Mouse (Mus musculus) NIH3T3 (cell line): Measurements from ENCODE around the gene Traf3ip2.
A peak's percentile ranks its signal among the peaks of the same experiment; 100 is the strongest.

Source experiments
- DNase-seq: peaks from one replicate; pipeline ENCODE4 v3.0.0-alpha.2; 2012; ENCODE audit warnings: low read depth

The Traf3ip2 gene

GRCm38 (mm10) chr10:39612633-39612988 is at the start of gene Traf3ip2:
Traf3ip2 (plus strand) TSS chr10:39612934.
- DNase-seq = no peak

DNA sequence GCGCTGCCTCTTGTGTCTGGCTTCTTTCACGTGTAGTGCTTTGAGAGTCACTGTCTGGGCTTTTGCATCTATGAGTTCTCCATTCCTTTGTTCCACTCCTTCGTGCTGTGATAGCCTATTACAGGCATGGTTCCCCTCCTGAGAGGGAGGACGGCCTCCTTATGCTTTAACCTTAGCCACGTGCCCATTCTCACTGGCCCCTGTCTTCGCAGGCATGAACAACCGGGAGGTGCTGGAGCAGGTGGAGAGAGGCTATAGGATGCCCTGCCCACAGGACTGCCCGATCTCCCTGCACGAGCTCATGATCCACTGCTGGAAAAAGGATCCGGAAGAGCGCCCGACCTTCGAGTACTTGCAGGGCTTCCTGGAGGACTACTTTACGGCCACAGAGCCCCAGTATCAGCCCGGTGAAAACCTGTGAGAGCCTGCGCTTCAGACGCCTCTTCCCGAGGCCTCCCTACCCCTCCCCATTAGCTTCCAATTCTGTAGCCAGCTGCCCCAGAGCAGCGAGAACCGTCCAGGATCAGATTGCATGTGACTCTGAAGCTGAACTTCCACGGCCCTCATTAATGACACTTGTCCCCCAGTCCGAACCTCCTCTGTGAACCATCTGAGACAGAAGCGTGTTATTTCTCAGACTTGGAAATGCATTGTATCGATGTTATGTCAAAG is 49.0 kb upstream of the Traf3ip2 start:
- DNase-seq = no peak

- DNase-seq = no peak
These were observed 45.8 kb upstream of the Traf3ip2 start for GRCm38 (mm10) chr10:39566901-39567300.

DNA sequence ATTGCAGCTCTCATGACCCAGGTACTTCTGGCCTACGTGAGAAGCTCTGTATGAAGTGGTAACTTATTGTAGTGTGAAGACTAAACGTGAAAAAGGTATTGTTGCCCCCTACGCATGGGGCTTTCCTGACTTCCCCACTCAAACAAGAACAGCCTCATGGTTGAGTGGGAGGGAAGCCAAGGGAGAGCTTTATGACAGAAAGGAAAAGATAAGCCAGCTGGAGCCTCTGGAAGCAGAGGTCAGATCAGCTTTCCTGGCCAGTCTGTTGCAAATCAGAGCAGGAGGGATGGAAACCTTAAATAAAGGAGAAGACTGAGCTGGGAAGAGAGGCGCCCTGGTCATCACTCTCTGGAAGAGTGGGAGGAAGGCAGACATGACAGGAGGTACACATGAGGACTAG is 43.7 kb upstream of the Traf3ip2 start:
- no peak for DNase-seq

DNA sequence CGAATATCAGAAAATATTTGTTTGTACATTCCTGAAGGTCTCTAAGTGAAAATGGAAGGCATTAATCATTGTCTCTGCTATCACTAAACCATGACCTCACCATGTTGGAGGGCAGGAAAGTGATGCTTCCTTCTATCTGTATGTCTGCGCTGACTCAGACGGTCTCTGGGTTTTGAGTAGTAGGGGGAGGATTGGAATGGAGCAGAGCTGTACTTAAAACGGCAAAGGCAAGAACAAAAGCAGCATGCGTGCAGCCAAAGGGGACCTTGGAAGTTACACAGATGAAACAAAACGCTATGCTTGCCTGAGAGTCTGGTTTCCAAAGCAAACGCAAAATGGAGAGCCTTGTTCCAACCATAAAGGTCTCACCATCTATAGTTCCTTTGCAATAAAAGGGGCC is 41.7 kb upstream of the Traf3ip2 start:
- DNase-seq = peak; percentile 23

- DNase-seq = no peak
These were observed 40.6 kb upstream of the Traf3ip2 start for GRCm38 (mm10) chr10:39572050-39572671.

DNA sequence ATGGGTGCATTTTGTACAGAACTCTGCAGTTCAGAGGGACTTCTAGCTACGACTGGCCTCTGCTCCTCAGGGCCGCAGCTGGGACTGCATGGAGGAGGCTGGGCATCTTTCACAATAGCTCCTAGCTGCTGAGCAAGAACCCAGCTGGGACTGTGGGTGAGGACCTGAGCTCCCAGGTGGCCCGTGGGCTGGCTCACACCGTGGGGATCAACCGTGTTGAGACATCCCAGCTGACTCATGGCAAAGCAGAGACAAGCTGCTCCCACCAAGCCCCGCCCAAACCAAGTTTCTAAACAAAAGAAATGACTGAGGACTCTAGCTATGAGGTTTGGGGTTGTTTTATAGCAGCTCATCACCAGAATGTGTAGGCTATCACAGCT is 40.1 kb upstream of the Traf3ip2 start:
- peak; percentile 90 for DNase-seq

- no peak for DNase-seq
These were observed 36.3 kb upstream of the Traf3ip2 start for GRCm38 (mm10) chr10:39576466-39576865.

GRCm38 (mm10) chr10:39580477-39580876 is 32.3 kb upstream of the Traf3ip2 start:
- no peak for DNase-seq

DNA sequence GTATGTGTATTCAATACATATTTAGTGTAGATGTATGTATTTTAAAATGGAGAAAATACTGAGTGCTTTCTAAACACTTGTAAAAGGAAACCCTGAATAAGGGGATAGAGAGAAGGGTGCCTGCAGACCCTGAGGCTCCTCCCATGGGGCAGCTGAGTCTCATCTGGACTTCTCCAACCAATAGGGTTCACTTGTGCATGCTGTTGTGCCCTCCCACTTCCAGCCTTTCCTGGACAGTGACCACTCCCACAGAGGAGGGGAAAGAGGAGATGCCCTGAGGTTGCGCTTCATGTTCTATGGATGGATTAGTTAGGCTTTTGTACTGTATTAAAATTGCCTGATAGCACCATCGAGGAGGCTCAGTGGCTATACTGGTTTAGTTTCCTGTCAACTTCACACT is 30.3 kb upstream of the Traf3ip2 start:
- no peak for DNase-seq

GRCm38 (mm10) chr10:39583718-39584117 is 29.0 kb upstream of the Traf3ip2 start:
- no peak for DNase-seq

- peak; percentile 65 for DNase-seq
These were observed 25.3 kb upstream of the Traf3ip2 start for GRCm38 (mm10) chr10:39587290-39587925.

GRCm38 (mm10) chr10:39587973-39588746 is 24.6 kb upstream of the Traf3ip2 start:
- DNase-seq = no peak

GRCm38 (mm10) chr10:39589765-39590546 is 22.8 kb upstream of the Traf3ip2 start:
- DNase-seq = no peak

GRCm38 (mm10) chr10:39590629-39591028 is 22.1 kb upstream of the Traf3ip2 start:
- no peak for DNase-seq

- no peak for DNase-seq
These were observed 20.2 kb upstream of the Traf3ip2 start for GRCm38 (mm10) chr10:39592501-39592900.

GRCm38 (mm10) chr10:39594716-39595115 is 18.0 kb upstream of the Traf3ip2 start:
- no peak for DNase-seq

- peak; percentile 77 for DNase-seq
These were observed 16.9 kb upstream of the Traf3ip2 start for GRCm38 (mm10) chr10:39595862-39596261.

DNA sequence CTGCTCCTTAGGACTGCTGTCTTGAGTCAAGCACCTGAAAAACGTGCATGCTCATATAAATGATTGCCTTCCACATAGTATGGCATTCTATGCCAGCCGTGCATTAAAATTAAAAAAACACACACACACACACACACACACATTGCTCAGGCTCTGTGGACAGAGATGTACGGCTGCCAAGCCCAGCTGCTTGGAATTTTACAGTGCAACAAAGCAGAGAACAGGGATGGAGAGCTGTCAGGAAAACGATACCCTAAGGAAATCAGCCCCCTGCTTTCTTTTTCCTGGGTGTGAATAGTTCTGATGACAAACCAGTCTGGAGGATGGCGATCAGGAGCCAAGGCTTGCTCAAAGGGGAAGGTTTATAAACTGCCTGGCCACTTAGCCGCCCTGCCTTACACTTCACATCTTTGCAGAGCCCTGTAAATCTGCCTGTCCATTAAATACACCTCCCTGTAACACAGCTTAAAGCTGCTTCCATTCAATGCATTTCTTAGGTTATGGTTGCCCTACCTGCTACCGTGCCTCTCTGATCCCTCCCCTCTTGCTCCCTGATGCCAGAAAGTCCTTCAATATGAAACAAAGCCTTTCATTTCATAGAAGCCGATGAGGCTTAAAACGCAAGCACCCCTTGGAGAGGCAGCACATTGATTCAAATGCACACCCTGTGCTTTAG is 15.5 kb upstream of the Traf3ip2 start:
- DNase-seq = peak; percentile 64

DNA sequence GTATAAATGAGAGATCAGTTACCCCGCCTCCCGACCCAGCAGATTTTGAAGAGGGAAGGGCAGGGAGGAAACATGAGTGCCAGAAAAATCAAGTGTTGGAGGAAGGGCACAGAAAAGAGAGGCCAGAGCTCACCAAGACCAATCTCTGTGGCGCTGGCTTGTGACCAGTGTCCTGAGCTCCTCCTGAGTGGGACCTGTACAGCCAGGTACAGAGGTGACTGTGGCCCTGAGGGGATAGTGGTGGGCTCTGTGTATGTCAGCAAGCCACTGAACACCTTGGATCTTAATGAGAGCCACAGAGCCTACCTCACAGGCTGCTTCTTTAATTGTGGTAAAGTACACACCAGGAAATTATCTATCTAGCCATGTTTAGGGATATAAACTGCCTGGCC is 14.9 kb upstream of the Traf3ip2 start:
- no peak for DNase-seq

DNA sequence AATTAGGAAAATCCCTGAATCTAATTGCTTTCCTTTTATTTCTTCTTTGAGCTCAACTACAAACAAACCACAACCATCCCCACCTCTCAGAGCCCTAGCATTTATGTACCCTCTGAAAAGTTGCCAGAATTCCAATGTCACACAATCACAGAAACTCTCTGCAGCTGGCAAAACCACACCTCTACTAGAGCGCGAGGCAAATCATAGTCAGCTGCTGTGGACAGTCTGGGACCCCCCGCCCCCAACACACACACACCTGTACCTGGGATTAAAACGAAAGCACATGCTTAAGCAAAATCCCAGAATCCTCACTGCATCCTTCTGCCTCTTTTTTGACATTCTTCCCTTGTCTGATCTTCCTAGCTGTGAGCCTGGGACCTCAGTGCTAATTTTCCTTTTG is 13.1 kb upstream of the Traf3ip2 start:
- no peak for DNase-seq
